Mouse (Mus musculus): ENCODE measurements around the gene Mpl.

The Mpl gene

DNA sequence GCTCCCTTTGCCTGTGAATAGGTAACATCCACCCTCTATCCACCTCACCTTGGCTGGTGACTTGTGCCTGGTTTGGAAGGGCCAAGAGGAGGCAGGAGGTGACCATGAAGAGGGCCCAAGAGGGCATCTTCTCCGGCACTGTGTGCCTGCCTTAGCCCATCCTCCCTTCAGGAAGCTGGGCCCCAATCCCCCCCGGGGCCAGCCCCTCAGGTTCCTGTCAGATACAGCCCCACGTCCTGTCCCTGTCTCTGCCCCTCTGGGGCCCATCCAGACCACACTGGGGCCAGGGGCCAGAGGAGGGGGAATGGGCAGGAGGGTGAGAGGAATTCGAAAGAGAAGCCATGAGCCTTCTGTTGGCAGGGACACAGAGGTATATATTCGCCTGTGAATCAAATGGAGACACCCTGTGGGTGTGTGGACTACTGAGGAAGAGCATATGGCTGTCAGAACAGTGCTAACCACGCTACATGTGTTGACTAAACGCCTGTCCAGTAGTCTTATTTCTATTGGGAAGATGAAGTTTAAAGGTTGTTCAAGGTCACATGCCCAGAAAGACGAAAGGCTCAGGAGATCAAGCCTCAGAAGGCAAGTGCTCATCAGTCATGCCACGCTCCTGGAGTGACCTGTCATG is at the start of gene Mpl:
Gene Mpl (minus strand): TSS at position 169 of the 631 bp plus-strand sequence.
- in situ Hi-C loops (cut with MboI, MseI): no loop called here

DNA sequence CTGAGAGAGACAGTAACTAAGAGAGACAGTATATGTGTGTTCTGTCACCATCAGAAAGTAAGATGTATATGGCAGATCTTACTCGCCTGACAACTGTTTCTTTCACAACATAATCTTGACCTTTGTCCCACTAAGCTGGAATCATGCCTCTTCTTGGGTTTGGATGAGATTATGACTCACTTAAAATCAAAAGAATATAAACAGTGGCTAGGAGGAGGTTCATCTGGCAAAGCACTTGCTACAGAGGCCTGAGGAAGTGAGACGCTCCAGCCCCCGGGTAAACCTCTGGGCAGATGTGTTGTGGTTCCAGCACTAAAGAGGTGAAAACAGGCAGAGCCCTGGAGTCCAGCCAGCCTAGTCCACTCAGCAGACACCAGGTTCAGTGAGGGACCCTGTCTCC is 48.2 kb upstream of the Mpl start:
- in situ Hi-C loops (cut with MboI, MseI): no loop called here

DNA sequence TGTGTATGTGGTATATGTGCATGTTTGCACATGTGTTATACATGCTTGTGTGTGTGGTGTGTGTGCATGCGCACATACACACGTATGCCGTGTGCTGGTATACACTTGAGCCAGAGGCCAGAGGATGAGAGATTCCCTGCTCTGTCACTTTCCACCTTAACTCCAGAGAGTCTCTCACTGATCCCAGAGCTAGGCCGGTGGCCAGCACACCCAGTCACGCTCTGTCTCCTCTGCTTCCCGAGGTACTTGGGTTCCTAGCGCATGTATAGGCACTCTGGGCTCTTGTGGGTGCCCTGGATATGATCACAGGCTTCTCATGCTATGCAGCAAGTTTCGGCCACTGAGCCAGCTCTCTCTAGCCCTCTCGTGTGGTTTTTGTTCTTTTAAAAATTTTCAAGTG is 43.5 kb upstream of the Mpl start:
- in situ Hi-C loops (cut with MboI, MseI): no loop called here

DNA sequence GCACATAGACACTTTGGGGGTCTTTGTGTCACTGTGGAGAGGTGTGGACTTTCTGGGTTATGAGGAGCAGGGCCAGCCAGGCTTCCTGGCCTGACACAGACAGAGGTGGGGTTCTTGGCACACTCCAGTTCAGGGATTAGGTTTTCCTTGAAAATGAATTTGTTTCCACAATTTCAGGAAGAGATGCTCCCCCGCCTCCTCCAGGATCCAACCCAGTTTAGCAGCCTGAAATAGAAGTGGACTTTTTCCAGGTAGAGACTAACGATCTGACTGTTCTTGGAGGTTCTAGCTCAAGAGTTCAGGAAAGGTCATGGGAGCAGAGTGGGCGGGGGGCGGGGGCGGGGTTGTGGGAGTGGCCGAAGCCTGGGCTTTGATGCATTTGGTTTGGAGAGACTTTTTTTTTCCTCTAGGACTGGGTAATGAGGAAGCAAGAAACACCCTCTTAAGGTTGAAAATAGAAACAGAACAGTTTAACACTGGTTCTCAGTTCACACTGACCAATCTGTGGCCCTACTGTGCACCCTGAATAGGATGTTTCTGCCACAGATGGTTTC is 42.9 kb upstream of the Mpl start:
- in situ Hi-C loops (cut with MboI, MseI): no loop called here

DNA sequence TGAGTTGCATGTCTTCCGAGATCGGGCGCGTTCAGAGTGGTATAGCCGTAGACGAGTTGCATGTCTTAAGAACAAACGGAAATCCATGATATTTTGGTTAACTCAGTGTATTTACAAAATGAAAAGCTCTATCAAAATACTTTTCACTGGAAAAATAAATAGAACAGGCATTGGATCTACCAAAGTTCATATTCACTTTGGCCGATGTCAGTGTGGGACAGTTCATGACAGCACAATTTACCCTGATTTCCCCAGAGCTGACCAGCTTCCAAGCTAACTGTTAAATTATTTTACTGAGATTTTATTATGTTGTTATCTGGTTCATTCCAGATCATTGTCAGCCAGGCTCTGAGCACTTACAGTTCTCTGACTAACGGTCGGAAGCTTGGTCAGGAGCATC is 33.1 kb upstream of the Mpl start:
- in situ Hi-C loops (cut with MboI, MseI): no loop called here

DNA sequence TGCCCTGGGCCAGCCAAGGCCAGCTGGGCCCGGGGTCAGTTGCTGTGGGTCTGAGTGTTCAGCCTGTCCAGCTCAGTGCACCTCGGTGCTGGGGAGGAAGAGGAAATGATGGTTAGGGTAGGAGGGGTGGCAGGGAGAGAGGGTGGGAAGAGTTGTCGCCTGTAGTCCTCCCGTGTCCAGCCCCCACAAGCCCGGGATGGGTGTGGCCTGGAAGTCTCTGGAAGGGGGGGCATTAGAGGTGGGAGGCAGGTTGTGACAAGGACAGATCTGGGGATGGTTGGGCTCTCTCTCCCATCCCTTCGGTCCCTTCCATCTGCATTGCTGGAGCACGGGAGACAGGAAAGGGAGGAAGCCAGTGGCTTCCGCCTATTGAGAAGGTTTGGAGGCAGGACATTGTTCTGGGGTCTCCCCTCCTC is 32.4 kb upstream of the Mpl start, which contains the start of gene Tie1:
Gene Tie1 (minus strand): TSS at position 345 of the 416 bp plus-strand sequence.
- in situ Hi-C loops (cut with MboI, MseI): loop anchor here (10.0 kb wide), 1 partner anchor 1775 kb away; no protein-coding TSS in a partner anchor

DNA sequence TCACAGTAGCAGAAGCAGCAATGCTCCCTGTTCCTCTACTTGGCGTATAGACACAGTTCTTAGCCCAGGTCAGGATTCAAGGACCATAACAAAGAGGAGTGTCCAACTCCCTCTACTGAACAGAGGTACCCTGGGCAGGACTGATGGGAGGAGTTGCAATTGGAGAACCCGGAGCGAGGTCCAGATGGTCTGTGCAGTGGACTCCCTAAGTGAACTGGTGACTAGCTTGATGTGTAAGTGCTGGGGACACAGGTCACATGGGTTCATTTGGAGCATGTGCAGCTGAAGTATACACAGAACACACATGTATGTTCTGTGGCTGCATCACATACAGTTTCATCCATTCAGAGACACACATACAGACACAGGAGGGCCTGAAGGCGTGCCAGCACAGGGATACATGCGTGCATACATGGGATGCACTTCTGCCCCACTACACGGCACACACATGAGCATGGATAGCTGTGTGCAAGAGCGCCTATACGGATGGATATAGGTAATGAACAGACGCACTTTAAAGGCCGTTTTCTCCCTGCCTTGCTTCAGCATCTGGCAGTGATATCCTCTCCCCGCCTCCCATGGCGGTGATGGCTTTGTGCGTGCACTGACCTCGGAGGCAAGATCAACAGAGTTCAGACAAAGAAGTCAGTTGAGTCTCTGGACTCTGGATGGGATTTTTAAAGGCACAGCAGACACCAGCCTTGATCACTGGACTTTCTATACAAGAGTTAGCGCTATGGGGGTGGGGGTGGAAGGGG is 19.6 kb upstream of the Mpl start:
- in situ Hi-C loops (cut with MboI, MseI): no loop called here

DNA sequence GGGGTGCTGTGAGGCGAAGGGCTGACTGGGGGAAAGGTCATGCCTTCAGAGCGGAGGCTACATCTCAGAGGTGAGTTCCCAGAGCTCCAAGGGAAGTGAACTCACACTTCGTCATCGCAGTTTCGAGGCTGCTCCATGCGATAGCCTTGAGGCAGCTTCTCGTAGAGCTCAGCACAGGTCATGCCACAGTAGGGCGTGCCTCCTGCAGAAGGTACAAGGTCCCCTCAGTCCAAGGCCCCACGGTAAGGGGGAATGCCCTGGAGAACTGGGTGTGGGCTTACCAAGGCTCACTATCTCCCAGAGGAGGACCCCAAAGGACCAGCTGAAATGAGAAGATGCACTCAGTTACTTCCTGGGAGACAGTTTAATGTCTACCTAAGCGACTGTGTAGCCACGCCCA is 15.4 kb upstream of the Mpl start:
- in situ Hi-C loops (cut with MboI, MseI): no loop called here

DNA sequence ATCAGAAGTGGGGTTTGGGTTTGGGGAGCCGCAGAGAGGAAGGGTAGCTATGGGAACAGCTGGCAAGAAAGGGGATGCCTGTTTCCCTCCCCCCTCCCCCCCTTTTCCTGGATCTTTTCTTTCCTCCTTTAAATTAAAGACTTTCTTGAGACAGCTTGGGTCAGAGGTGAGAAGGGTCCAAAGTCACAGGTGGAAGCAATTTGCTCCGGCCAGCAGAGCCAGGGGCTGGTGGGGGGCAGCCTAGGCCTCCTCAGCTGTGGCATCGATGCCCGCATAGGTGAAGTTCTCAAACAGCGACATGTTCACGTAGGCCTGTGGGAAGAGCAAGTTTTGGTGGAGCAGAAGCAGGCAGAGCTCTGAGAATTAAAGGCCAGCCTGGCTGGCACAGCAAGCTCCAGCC is 14.0 kb upstream of the Mpl start:
- in situ Hi-C loops (cut with MboI, MseI): no loop called here

DNA sequence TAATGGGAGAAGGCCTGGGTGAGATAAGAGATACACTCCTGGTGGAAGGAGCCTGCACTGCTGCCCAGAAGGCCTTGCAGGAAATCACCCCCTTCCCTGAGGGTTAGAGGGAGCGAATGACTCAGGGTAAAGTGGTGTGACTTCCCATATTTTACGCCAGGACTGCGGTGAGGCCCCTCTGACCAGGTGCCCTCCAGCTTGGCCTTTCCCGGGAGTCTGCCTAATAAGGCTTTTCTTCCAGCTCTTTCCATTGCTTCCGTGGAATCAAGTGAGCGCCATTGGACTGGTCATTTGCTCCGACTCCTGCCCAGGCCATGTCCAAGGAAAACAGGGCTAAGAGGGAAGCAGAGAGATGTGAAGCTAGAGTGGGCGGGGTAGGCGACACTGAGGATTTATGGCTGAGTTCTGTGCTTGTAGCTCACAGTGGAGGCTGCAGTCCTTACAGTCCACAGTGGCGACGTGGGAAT is 8.4 kb upstream of the Mpl start:
- in situ Hi-C loops (cut with MboI, MseI): no loop called here

DNA sequence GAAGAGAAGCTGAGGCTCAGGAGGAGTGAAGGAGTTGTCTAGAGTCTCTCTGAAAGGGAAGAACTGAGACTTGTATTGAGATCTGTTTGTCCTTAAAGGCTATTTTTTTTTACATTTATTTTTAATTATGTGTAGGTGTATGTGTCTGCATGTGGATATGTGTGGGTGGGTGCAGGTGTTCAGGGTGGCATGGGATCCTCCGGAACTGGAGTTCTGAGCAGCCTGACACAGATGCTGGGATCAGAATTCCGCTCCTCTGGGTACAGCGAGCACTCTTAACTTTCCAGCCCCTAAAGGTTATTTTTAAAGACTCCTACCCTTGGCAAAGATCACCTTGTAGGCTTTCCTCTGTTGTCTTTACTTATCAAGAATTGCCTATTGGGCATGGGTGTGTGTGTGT is 7.6 kb upstream of the Mpl start:
- in situ Hi-C loops (cut with MboI, MseI): no loop called here

DNA sequence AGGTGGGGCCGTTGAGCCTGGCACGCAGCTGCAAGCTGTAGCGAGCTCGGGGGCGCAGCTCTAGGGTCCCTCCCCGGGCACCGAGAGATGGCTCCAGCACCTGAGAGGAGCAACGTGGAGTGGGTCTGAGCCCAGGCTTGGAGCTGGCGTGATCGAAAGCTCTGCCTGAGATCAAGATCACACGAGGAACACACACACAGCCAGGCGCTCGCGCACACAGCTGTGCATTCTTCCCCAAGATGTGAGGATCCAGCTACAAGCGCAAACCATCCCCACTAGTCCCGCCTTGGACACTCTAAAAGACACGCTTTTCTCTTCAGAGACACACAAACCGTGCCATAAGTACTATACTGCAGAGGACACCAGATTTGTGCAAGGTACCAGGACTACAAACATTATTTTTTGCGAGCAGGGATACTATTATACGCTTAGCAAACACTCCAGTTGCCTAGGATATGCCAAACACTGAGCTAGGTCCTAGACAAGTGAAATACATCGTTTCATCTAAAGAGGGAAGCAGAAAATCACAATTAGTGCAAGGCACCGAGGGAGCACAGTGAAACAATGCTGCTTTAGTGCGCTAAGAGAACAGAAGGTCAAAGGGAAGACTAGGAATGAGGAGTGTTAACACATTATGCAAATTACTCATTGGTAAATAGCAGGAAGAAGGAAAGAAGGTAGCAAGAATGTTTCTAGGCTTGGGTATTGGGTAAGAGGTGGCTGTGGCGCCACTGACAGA is 10.7 kb downstream of the Mpl start:
- in situ Hi-C loops (cut with MboI, MseI): no loop called here

DNA sequence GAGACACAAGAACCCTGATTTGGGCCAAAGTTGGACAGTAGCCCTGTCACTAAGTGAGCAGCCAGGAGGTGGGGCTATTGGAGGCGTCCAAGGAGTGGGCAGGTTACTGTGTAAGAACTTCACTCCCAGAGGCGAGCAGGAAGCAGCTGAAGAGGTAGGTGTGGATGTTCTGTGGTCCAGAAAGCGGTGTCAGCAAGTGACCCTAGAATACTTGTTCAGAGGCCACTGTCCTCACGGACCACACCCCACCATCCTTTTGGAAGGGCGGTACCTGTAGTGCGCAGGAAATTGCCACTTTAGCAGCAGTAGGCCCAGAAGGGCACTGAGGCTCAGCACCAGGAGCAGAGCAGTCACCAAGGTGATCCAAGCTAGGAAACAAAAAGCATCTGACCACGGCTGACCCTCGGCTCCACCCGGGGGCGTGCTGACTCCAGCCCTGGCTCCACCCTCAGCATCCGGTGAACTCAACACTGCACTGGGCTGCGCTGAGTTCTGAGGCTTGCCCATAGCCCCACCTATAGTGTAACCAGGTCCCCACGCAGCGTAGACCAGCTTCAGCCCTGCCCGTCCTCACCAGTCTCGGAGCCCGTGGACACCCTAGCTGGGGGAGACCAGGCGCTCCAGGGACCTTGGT is 11.4 kb downstream of the Mpl start:
- in situ Hi-C loops (cut with MboI, MseI): no loop called here

DNA sequence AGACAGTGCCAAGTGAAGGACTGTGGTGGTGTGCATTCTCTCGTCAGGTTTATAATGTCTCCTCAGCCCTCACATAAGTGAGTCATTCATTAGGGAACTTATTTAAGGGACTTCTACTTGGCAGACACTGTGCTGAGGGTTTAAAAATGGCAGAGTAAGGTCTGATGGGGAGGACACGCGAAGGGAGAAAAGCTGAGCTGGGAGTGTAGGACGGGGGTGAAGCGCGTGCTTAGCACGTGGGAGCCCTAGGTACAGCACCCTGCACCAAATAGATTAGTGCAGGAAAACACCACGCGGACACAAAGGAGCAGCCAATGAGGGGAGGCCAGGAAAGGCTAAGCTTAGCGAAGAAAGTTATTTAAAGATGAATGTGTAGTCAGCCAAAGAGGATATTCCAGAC is 12.2 kb downstream of the Mpl start:
- in situ Hi-C loops (cut with MboI, MseI): no loop called here

DNA sequence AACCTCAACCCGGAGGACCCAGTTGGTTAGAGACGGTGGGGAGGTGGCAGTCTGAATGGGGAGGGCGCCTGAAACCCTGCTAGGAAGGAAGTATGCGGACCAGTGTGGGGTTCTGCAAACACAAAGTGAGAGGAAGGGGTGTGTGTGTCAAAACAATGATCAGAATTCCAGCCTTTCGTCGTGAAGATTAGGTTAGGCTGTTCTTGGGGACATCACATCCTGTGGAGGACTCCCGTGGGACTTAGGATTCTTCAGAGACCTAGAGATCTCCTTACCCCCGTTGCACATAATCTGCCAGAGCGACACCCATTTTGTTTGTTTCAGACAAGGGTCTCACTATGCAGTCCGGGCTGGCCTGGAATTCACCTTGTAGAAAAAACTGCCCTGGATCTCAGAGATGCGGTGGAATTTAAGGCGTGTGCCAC is 19.5 kb downstream of the Mpl start:
- in situ Hi-C loops (cut with MboI, MseI): loop anchor here (5.0 to 10.0 kb wide), 3 partner anchors 187 to 887 kb away; partner anchors contain the start of genes Cfap57, Ebna1bp2 and Ppih

DNA sequence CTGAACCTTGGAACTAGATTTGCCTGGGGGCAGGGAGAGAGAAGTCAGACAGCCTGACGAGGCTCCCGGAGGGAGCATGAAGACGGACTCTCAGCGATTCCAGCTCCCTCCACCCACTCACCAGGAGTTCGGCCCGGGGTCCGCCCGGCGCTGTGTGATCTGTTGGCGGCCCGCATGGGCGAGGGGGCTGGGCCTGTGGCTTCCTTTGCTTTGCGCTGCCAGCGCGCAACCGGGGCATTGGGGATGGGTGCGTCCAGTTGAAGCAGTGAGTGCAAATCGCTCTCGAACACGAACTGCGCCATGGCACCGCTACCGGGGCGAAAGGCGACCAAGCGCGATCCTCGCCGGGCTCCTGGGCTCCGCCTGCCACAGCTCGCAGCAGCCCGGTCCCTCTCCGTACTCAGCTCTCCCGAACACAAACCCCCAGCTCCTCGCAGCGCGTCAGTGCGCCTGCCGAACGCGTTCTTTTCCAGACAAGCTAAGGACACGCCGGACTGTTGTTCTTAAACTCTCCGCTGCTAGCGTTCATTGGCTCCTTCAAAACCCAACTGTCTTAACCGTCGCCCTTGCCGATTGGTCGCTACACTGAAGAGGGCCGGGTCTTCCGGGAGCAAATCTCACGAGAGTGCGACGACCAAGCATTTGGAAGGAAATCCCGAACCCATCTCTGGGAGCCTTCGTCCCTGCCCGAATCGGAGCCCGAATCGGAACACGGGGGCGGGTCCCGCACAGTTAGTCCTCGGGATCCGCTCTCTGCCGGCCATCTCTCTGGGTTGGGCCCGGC is 20.3 kb downstream of the Mpl start, which contains the start of gene Cdc20:
Gene Cdc20 (minus strand): TSS at position 533 of the 784 bp plus-strand sequence.
- in situ Hi-C loops (cut with MboI, MseI): loop anchor here (5.0 to 10.0 kb wide), 3 partner anchors 188 to 888 kb away; partner anchors contain the start of genes Cfap57, Ebna1bp2 and Ppih

DNA sequence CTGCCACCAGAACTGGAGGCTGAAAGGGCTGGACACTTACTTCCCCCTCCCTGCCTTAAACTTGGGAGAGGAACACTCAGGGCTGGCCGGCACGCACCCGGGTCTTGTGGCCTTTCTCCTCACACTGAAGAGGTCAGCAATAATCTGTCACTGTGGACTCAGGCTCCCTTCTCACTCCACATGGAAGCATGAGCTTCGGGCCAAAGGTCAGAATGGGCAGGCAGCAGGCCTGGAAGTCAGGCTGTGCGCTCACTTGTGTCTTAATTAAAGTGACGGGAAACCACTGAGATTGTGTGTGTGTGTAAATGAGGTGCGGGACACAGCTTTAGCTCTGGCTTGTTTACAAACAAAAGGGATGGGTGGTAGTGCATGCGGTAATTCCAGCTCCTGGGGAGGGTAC is 25.0 kb downstream of the Mpl start:
- in situ Hi-C loops (cut with MboI, MseI): loop anchor here (10.0 kb wide), 2 partner anchors 192 to 892 kb away; partner anchors contain the start of genes Cfap57, Ebna1bp2 and Ppih

DNA sequence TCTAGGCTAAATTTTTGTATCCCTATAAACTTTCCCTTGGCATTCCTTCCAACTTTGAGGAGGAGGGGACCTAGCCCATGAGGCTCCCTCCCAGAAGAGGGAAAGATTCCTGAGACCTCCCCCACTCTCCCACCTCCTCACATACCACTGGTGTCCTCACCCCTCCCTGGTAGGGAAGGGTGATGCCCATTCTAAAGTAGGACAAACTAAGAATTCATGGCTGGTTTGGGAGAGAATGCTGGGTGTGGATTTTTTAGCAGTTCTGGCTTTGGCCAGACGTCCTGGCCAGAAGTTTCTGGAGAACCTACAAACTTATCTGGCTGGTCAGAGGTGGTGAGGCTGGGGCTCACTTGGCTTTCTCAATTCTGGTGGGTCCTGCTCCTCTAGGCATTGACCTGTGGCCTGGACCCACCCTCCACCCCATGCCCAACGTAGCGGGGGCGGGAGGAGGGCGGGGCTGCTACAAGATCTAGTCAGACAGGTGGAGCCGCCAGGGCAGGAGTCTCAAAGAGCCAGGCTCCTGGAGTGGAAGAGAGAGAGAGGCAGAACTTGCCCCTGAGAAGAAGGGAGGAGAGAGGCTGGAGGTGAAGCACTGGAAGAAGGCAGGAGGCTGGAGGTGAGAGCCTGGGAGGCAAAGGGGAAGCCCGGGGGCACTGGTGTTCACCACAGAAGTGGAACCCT is 28.0 kb downstream of the Mpl start:
- in situ Hi-C loops (cut with MboI, MseI): no loop called here

DNA sequence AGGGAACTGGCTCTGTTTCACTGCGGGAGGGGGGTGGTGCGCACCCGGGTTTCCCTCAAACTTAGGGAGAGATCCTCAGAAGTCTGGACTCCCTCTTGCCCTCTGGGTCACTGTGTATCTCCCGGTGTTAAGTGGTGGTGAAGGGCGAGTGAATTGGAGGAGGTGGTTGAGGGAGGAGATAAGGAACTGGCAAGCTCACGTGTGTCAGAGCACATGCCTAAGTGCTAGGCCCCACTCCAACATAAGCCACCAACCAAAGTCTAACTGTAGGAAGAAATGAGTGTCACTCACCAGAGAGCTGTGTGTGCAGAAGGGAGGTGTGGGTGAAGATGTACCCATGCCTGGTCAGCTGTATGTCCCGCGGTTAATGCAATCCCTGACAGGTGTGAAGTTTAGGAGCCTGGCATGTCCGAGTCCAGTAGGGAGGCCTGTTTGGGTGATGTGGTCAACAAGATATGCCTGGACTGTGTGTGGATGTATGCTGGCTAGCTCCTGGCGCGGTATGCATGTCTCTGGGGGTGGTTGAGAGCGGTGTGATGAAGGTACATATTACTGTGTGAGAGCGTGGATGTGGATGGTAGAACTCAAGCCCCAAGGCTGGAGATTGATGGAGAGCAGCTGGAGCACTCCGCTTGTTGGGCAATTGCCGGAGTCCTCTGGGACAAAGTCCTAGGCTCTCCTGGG is 28.6 kb downstream of the Mpl start:
- in situ Hi-C loops (cut with MboI, MseI): no loop called here

All from T-helper 2 cell (primary cell).